Mouse (Mus musculus): Measurements from ENCODE around the gene Coro6.

DNA sequence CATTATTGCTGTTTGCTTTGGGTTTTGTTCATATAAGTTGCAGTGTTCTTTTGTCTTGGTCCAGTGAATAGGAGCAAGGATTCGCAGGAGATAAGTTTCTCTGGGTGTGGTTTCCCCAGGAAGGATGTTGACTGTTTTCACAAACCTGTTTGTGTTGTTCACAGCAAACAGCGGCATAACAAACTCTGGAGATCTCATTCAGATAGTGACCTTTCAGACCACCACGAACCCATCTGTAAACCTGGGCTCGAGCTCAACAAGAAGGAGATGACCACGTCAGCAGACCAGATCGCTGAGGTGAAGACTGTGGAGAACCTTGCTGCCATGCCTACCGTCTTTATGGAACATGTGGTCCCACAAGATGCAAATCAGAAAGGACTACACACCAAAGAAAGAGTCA, 13.0 kb upstream of the Coro6 start:
- TF ChIP-seq CTCF (IDR thresholded peaks at IDR 0.05; ENCODE audit: low read depth, low read length): no peak
- TF ChIP-seq POLR2A (IDR thresholded peaks at IDR 0.05; ENCODE audit: borderline replicate concordance, low read depth, low read length): no peak
